Mouse (Mus musculus): ENCODE measurements around the gene Soga1. TPM values are rescaled to one million over a fixed set of nuclear protein-coding genes. Genes with fewer than 3 reads are reported as not detected.
A peak's percentile ranks its signal among the peaks of the same experiment; 100 is the strongest.

Gene Soga1
- polyA plus RNA-seq, 1 experiment from 2014 or later, result 5.4 TPM

GRCm38 (mm10) chr2:157087536-157088317 lies 8.7 kb upstream of the Soga1 start:
- Histone ChIP-seq H3K4me2 (ENCODE audit: low read depth, low read length) (no peak overlapping the region), H3K4me1 (ENCODE audit: control insufficient read depth, insufficient read depth, low read length) (no peaks in the 10 kb centered on the region), H3K27me3 (ENCODE audit: control insufficient read depth, insufficient read depth, low read length) (no peaks in the 10 kb centered on the region), H3K9me3 (replicated peaks; ENCODE audit: control insufficient read depth, low read length) (no peaks in the 10 kb centered on the region), H3K4me3 (ENCODE audit: low read depth, low read length) (no peak overlapping the region), H3K27ac (replicated peaks; ENCODE audit: low read depth, low read length) (no peak overlapping the region), H3K9ac (replicated peaks; ENCODE audit: low read length) (no peak overlapping the region), H3K36me3 (replicated peaks; ENCODE audit: control insufficient read depth, insufficient read depth, low read depth, low read length) (no peaks in the 10 kb centered on the region)
- 75% methylated on average over 14 of the region's 14 CpGs for WGBS
- ATAC-seq (replicated peaks; ENCODE audit: insufficient number of reproducible peaks, low FRiP score, low TSS enrichment, low read depth) (no peak), DNase-seq (ENCODE audit: low spot score) (no peak)

GRCm38 (mm10) chr2:157086796-157087195 lies 7.7 kb upstream of the Soga1 start, which contains the start of gene Tldc2:
TSS of gene Tldc2 (plus strand) at chr2:157087055.
- Histone ChIP-seq H3K4me1 (ENCODE audit: control insufficient read depth, insufficient read depth, low read length) (no peaks in the 10 kb centered on the region), H3K4me3 (ENCODE audit: low read depth, low read length) (no peak within 1 kb of the TSS), H3K9ac (replicated peaks; ENCODE audit: low read length) (no peak within 1 kb of the TSS), H3K36me3 (replicated peaks; ENCODE audit: control insufficient read depth, insufficient read depth, low read depth, low read length) (no peaks in the 10 kb centered on the region), H3K27me3 (ENCODE audit: control insufficient read depth, insufficient read depth, low read length) (no peaks in the 10 kb centered on the region), H3K27ac (replicated peaks; ENCODE audit: low read depth, low read length) (no peak within 1 kb of the TSS), H3K4me2 (ENCODE audit: low read depth, low read length) (no peak within 1 kb of the TSS), H3K9me3 (replicated peaks; ENCODE audit: control insufficient read depth, low read length) (no peaks in the 10 kb centered on the region)
- DNase-seq (ENCODE audit: low spot score) (no peak), ATAC-seq (replicated peaks; ENCODE audit: insufficient number of reproducible peaks, low FRiP score, low TSS enrichment, low read depth) (no peak)
- WGBS, result 86% methylated on average over 8 of the region's 8 CpGs

- H3K9me3 ChIP-seq (replicated peaks; ENCODE audit: control insufficient read depth, low read length), result no peaks in the 10 kb centered on the region
- no peaks in the 10 kb centered on the region for H3K4me1 ChIP-seq (ENCODE audit: control insufficient read depth, insufficient read depth, low read length)
- no peaks in the 10 kb centered on the region for H3K27me3 ChIP-seq (ENCODE audit: control insufficient read depth, insufficient read depth, low read length)
- 89% methylated on average over 7 of the region's 7 CpGs for WGBS
- H3K27ac ChIP-seq (replicated peaks; ENCODE audit: low read depth, low read length), result no peak overlapping the region
- H3K4me2 ChIP-seq (ENCODE audit: low read depth, low read length), result no peak overlapping the region
- no peak overlapping the region for H3K4me3 ChIP-seq (ENCODE audit: low read depth, low read length)
- DNase-seq (ENCODE audit: low spot score) (no peak), ATAC-seq (replicated peaks; ENCODE audit: insufficient number of reproducible peaks, low FRiP score, low TSS enrichment, low read depth) (no peak)
- H3K9ac ChIP-seq (replicated peaks; ENCODE audit: low read length), result no peak overlapping the region
- H3K36me3 ChIP-seq (replicated peaks; ENCODE audit: control insufficient read depth, insufficient read depth, low read depth, low read length), result no peaks in the 10 kb centered on the region
These were observed 6.0 kb upstream of the Soga1 start for GRCm38 (mm10) chr2:157084831-157085585.

- Histone ChIP-seq H3K9ac (replicated peaks; ENCODE audit: low read length) (no peak overlapping the region), H3K4me1 (ENCODE audit: control insufficient read depth, insufficient read depth, low read length) (peaks cover 4% of the 10 kb centered on the region), H3K27ac (replicated peaks; ENCODE audit: low read depth, low read length) (no peak overlapping the region), H3K27me3 (ENCODE audit: control insufficient read depth, insufficient read depth, low read length) (no peaks in the 10 kb centered on the region), H3K36me3 (replicated peaks; ENCODE audit: control insufficient read depth, insufficient read depth, low read depth, low read length) (no peaks in the 10 kb centered on the region), H3K9me3 (replicated peaks; ENCODE audit: control insufficient read depth, low read length) (no peaks in the 10 kb centered on the region), H3K4me3 (ENCODE audit: low read depth, low read length) (no peak overlapping the region), H3K4me2 (ENCODE audit: low read depth, low read length) (no peak overlapping the region)
- DNase-seq (ENCODE audit: low spot score) (no peak), ATAC-seq (replicated peaks; ENCODE audit: insufficient number of reproducible peaks, low FRiP score, low TSS enrichment, low read depth) (no peak)
- 34% methylated on average over 7 of the region's 7 CpGs for WGBS
These were observed 2.9 kb upstream of the Soga1 start for GRCm38 (mm10) chr2:157081960-157082359.

GRCm38 (mm10) chr2:157081331-157081730 lies 2.3 kb upstream of the Soga1 start:
- no peak overlapping the region for H3K4me2 ChIP-seq (ENCODE audit: low read depth, low read length)
- H3K9ac ChIP-seq (replicated peaks; ENCODE audit: low read length), result no peak overlapping the region
- H3K36me3 ChIP-seq (replicated peaks; ENCODE audit: control insufficient read depth, insufficient read depth, low read depth, low read length), result no peaks in the 10 kb centered on the region
- no peak overlapping the region for H3K4me3 ChIP-seq (ENCODE audit: low read depth, low read length)
- 91% methylated on average over 8 of the region's 8 CpGs for WGBS
- ATAC-seq (replicated peaks; ENCODE audit: insufficient number of reproducible peaks, low FRiP score, low TSS enrichment, low read depth) (no peak), DNase-seq (ENCODE audit: low spot score) (no peak)
- H3K27me3 ChIP-seq (ENCODE audit: control insufficient read depth, insufficient read depth, low read length), result no peaks in the 10 kb centered on the region
- no peaks in the 10 kb centered on the region for H3K9me3 ChIP-seq (replicated peaks; ENCODE audit: control insufficient read depth, low read length)
- H3K27ac ChIP-seq (replicated peaks; ENCODE audit: low read depth, low read length), result no peak overlapping the region
- H3K4me1 ChIP-seq (ENCODE audit: control insufficient read depth, insufficient read depth, low read length), result peaks cover 7% of the 10 kb centered on the region

- WGBS, result 9% methylated on average over 16 of the region's 16 CpGs
- Histone ChIP-seq H3K27me3 (ENCODE audit: control insufficient read depth, insufficient read depth, low read length) (no peaks in the 10 kb centered on the region), H3K4me1 (ENCODE audit: control insufficient read depth, insufficient read depth, low read length) (peaks cover 16% of the 10 kb centered on the region), H3K4me3 (ENCODE audit: low read depth, low read length) (peak overlapping the region; percentile 91), H3K27ac (replicated peaks; ENCODE audit: low read depth, low read length) (peak overlapping the region; percentile 98), H3K9me3 (replicated peaks; ENCODE audit: control insufficient read depth, low read length) (no peaks in the 10 kb centered on the region), H3K36me3 (replicated peaks; ENCODE audit: control insufficient read depth, insufficient read depth, low read depth, low read length) (no peaks in the 10 kb centered on the region), H3K4me2 (ENCODE audit: low read depth, low read length) (peak overlapping the region; percentile 85), H3K9ac (replicated peaks; ENCODE audit: low read length) (peak overlapping the region; percentile 99)
- DNase-seq (ENCODE audit: low spot score), result no peak
- ATAC-seq (replicated peaks; ENCODE audit: insufficient number of reproducible peaks, low FRiP score, low TSS enrichment, low read depth), result no peak
These were observed 687 bp upstream of the Soga1 start for GRCm38 (mm10) chr2:157079701-157080180.

- under 1% methylated on average over 61 of the region's 79 CpGs for WGBS
- no peaks in the 10 kb centered on the region for H3K9me3 ChIP-seq (replicated peaks; ENCODE audit: control insufficient read depth, low read length)
- no peaks in the 10 kb centered on the region for H3K36me3 ChIP-seq (replicated peaks; ENCODE audit: control insufficient read depth, insufficient read depth, low read depth, low read length)
- peak; percentile 7 for ATAC-seq (replicated peaks; ENCODE audit: insufficient number of reproducible peaks, low FRiP score, low TSS enrichment, low read depth)
- peak overlapping the region; percentile 85 for H3K4me2 ChIP-seq (ENCODE audit: low read depth, low read length)
- no peaks in the 10 kb centered on the region for H3K27me3 ChIP-seq (ENCODE audit: control insufficient read depth, insufficient read depth, low read length)
- H3K4me1 ChIP-seq (ENCODE audit: control insufficient read depth, insufficient read depth, low read length), result peaks cover 16% of the 10 kb centered on the region
- DNase-seq (ENCODE audit: low spot score), result peak; percentile 19
- H3K27ac ChIP-seq (replicated peaks; ENCODE audit: low read depth, low read length), result peak overlapping the region; percentile 98
- H3K4me3 ChIP-seq (ENCODE audit: low read depth, low read length), result peak overlapping the region; percentile 91
- H3K9ac ChIP-seq (replicated peaks; ENCODE audit: low read length), result peak overlapping the region; percentile 99
These were observed 828 bp downstream of the Soga1 start for GRCm38 (mm10) chr2:157078059-157078792.

All from embryonic facial prominence, embryonic 11.5 days (tissue).